Mouse (Mus musculus) CH12.LX (cell line): ENCODE results near the gene Ung. TPM values are rescaled to one million over a fixed set of nuclear protein-coding genes. Genes with fewer than 3 reads are reported as not detected.

Experiments
- DNase-seq: peaks from one replicate; pipeline ENCODE4 v3.0.0-alpha.2; 2013; ENCODE audit errors: extremely low read depth
- H3K27ac ChIP-seq: 2 replicates; pipeline ENCODE4 v1.5.1; 2012; ENCODE audit warnings: low read depth, mild to moderate bottlenecking, control low read depth, moderate library complexity; ENCODE audit not compliant: insufficient read depth
- H3K27me3 ChIP-seq: replicated peaks from 2 replicates; pipeline ENCODE3; 2012; ENCODE audit warnings: inconsistent platforms
- H3K36me3 ChIP-seq, 2 experiments: replicated peaks in 1 of 2; 2 replicates each; pipeline versions ENCODE3 to v1.6.1; 2012; ENCODE audit warnings: inconsistent platforms in 1 of 2, low read length in 1 of 2, mild to moderate bottlenecking in 1 of 2, mixed read lengths in 1 of 2, moderate library complexity in 1 of 2; ENCODE audit not compliant: control insufficient read depth in 1 of 2, insufficient read depth in 1 of 2
- H3K4me1 ChIP-seq, 2 experiments: 2 replicates each; pipeline ENCODE4 v1.6.1; 2012; ENCODE audit warnings: inconsistent platforms in 1 of 2, moderate library complexity in 1 of 2; ENCODE audit not compliant: insufficient read depth in 2 of 2, control insufficient read depth in 1 of 2
- H3K4me2 ChIP-seq: 2 replicates; pipeline ENCODE4 v1.6.1; 2012; ENCODE audit warnings: low read depth, mild to moderate bottlenecking, control low read depth; ENCODE audit not compliant: poor library complexity, insufficient read depth, severe bottlenecking
- H3K4me3 ChIP-seq, 3 experiments: fragments of 150-350 bp in 1 of 3; sonication (generic) in 1 of 3; replicated peaks in 1 of 3; 2 replicates each; pipeline versions ENCODE3 to v1.5.1; 2011 to 2012; ENCODE audit warnings: low read depth in 2 of 3, low read length in 2 of 3, mild to moderate bottlenecking in 2 of 3, moderate library complexity in 2 of 3, control low read depth in 1 of 3, improper control_type of control experiment in 1 of 3, inconsistent platforms in 1 of 3, mixed read lengths in 1 of 3; ENCODE audit not compliant: poor library complexity in 1 of 3
- H3K79me2 ChIP-seq: replicated peaks from 2 replicates; pipeline ENCODE4 v1.6.1; 2012; ENCODE audit warnings: mild to moderate bottlenecking, moderate library complexity; ENCODE audit not compliant: control insufficient read depth, poor library complexity, insufficient read depth, severe bottlenecking; ENCODE audit errors: extremely low read depth
- H3K9ac ChIP-seq: 2 replicates; pipeline ENCODE4 v1.6.1; 2012; ENCODE audit warnings: low read depth, mild to moderate bottlenecking, control low read depth, moderate library complexity; ENCODE audit not compliant: insufficient read depth
- H3K9me3 ChIP-seq: replicated peaks from 2 replicates; pipeline ENCODE3; 2012; ENCODE audit warnings: low read length, inconsistent platforms, mixed read lengths
- BHLHE40 ChIP-seq: IDR thresholded peaks from 2 replicates; pipeline ENCODE4 v1.6.1; 2011; ENCODE audit warnings: mild to moderate bottlenecking, low read depth, low read length, improper control_type of control experiment
- CHD2 ChIP-seq: IDR thresholded peaks from 2 replicates; pipeline ENCODE4 v1.6.1; 2011; ENCODE audit warnings: low read length, improper control_type of control experiment
- CTCF ChIP-seq, 2 experiments: IDR thresholded peaks in 1 of 2; conservative IDR thresholded peaks in 1 of 2; 2 replicates each; pipeline ENCODE4 v1.5.1; 2011 to 2012; ENCODE audit warnings: low read depth in 2 of 2, low read length in 2 of 2, improper control_type of control experiment in 1 of 2, inconsistent platforms in 1 of 2, mild to moderate bottlenecking in 1 of 2, moderate library complexity in 1 of 2
- E2F4 ChIP-seq: IDR thresholded peaks from 2 replicates; pipeline ENCODE4 v1.6.1; 2011; ENCODE audit warnings: low read depth, low read length, improper control_type of control experiment; ENCODE audit not compliant: insufficient replicate concordance
- ELF1 ChIP-seq: IDR thresholded peaks from 2 replicates; pipeline ENCODE4 v1.6.1; 2014; ENCODE audit warnings: low read depth, mild to moderate bottlenecking, inconsistent platforms, low read length, improper control_type of control experiment
- EP300 ChIP-seq: IDR thresholded peaks from 2 replicates; pipeline ENCODE4 v1.6.1; 2011; ENCODE audit warnings: low read length, improper control_type of control experiment
- ETS1 ChIP-seq: conservative IDR thresholded peaks from 2 replicates; pipeline ENCODE4 v1.6.1; 2012; ENCODE audit warnings: low read depth, mild to moderate bottlenecking, inconsistent platforms, low read length, improper control_type of control experiment, moderate library complexity
- GABPA ChIP-seq: IDR thresholded peaks from 2 replicates; pipeline ENCODE4 v1.6.1; 2012; ENCODE audit warnings: low read depth, low read length, improper control_type of control experiment, inconsistent platforms; ENCODE audit not compliant: insufficient replicate concordance
- HCFC1 ChIP-seq: IDR thresholded peaks from 2 replicates; pipeline ENCODE4 v1.6.1; 2012; ENCODE audit warnings: low read depth, mild to moderate bottlenecking, inconsistent platforms, low read length, improper control_type of control experiment
- IRF4 ChIP-seq: IDR thresholded peaks from 2 replicates; pipeline ENCODE4 v1.6.1; 2014; ENCODE audit warnings: low read depth, mild to moderate bottlenecking, inconsistent platforms, low read length, improper control_type of control experiment
- JUND ChIP-seq: conservative IDR thresholded peaks from 2 replicates; pipeline ENCODE4 v1.6.1; 2011; ENCODE audit warnings: low read depth, low read length, improper control_type of control experiment
- MAX ChIP-seq: IDR thresholded peaks from 2 replicates; pipeline ENCODE4 v1.6.1; 2011; ENCODE audit warnings: low read length, improper control_type of control experiment
- MAZ ChIP-seq: IDR thresholded peaks from 2 replicates; pipeline ENCODE4 v1.6.1; 2012; ENCODE audit warnings: low read depth, mild to moderate bottlenecking, inconsistent platforms, low read length, improper control_type of control experiment, moderate library complexity
- MEF2A ChIP-seq: IDR thresholded peaks from 2 replicates; pipeline ENCODE4 v1.6.1; 2014; ENCODE audit warnings: low read depth, mild to moderate bottlenecking, inconsistent platforms, low read length, improper control_type of control experiment, borderline replicate concordance
- MYC ChIP-seq: IDR thresholded peaks from 2 replicates; pipeline ENCODE4 v1.6.1; 2011; ENCODE audit warnings: low read depth, mild to moderate bottlenecking, improper control_type of control experiment, low read length
- NELFE ChIP-seq: IDR thresholded peaks from 2 replicates; pipeline ENCODE4 v1.6.1; 2011; ENCODE audit warnings: low read depth, low read length, improper control_type of control experiment
- PAX5 ChIP-seq: IDR thresholded peaks from 2 replicates; pipeline ENCODE4 v1.6.1; 2012; ENCODE audit warnings: low read length, inconsistent platforms, mixed read lengths
- RAD21 ChIP-seq: IDR thresholded peaks from 2 replicates; pipeline ENCODE4 v1.6.1; 2011; ENCODE audit warnings: low read depth, mild to moderate bottlenecking, low read length, improper control_type of control experiment, moderate library complexity
- SMC3 ChIP-seq: IDR thresholded peaks from 2 replicates; pipeline ENCODE4 v1.6.1; 2011; ENCODE audit warnings: low read depth, low read length, improper control_type of control experiment
- TCF12 ChIP-seq: IDR thresholded peaks from 2 replicates; pipeline ENCODE4 v1.6.1; 2014; ENCODE audit warnings: low read depth, mild to moderate bottlenecking, inconsistent platforms, low read length, improper control_type of control experiment
- UBTF ChIP-seq: IDR thresholded peaks from 2 replicates; pipeline ENCODE4 v1.6.1; 2012; ENCODE audit warnings: low read depth, mild to moderate bottlenecking, inconsistent platforms, low read length, improper control_type of control experiment, moderate library complexity
- USF1 ChIP-seq: IDR thresholded peaks from 2 replicates; pipeline ENCODE4 v1.6.1; 2014; ENCODE audit warnings: low read depth, mild to moderate bottlenecking, inconsistent platforms, low read length, improper control_type of control experiment
- ZKSCAN1 ChIP-seq: IDR thresholded peaks from 2 replicates; pipeline ENCODE4 v1.6.1; 2012; ENCODE audit warnings: low read depth, inconsistent platforms, low read length, improper control_type of control experiment, borderline replicate concordance
- ZMIZ1 ChIP-seq: IDR thresholded peaks from 2 replicates; pipeline ENCODE4 v1.6.1; 2012; ENCODE audit warnings: low read depth, mild to moderate bottlenecking, inconsistent platforms, low read length, improper control_type of control experiment
- dilution Hi-C: fragments of 300-500 bp; cut with MboI; formaldehyde crosslinking; loops from 2 replicates; pipeline ENCODE4 v1.14.3; 2020; ENCODE audit warnings: low sequenced_read_pairs; ENCODE audit not compliant: extremely low pct_unique_long_range_greater_than_20kb, extremely low pct_ligation_motif_present
- in situ Hi-C: fragments of 300-500 bp; cut with MboI; formaldehyde crosslinking; loops from 3 replicates; pipeline ENCODE4 v1.14.3; 2019; ENCODE audit warnings: low sequenced_read_pairs, low pct_ligation_motif_present, low pct_unique_long_range_greater_than_20kb, mixed read lengths
- polyA plus RNA-seq: library from polyadenylated mRNA; unstranded; fragments of >175 nt; gene quantifications from 2 replicates; pipeline ENCODE4 v1.2.1, GENCODE M21; 2012; ENCODE audit warnings: low read depth; ENCODE audit not compliant: insufficient read length
- total RNA-seq, 2 experiments: library from RNA; depleted of rRNA; stranded (reverse); fragments of 300-350 nt in 1 of 2; fragments of >200 nt in 1 of 2; gene quantifications; 2 replicates each; pipeline ENCODE4 v1.2.3; 2012 to 2014

Ung gene
- total and polyA plus RNA-seq, 3 experiments, result 39.1 to 91.9 (median 51.9) TPM

GRCm38 (mm10) chr5:114106391-114106935 is 23.7 kb upstream of the Ung start:
- TF ChIP-seq IRF4 (no peak), ZKSCAN1 (no peak), GABPA (no peak), ZMIZ1 (no peak), PAX5 (no peak), MYC (no peak), CHD2 (no peak), USF1 (no peak), BHLHE40 (no peak), JUND (no peak), MAX (no peak), HCFC1 (no peak), CTCF (conservative IDR thresholded peaks at IDR 0.05 in 1 of 2, IDR thresholded peaks at IDR 0.05 in 1 of 2; ENCODE audit: low read depth in 2 of 2, low read length in 2 of 2) (no peak), ETS1 (no peak), UBTF (no peak), ELF1 (no peak), SMC3 (no peak), NELFE (no peak)
- no peak overlapping the region for H3K4me2 ChIP-seq
- H3K4me3 ChIP-seq, result no peak overlapping the region
- in situ Hi-C loops (loop anchor here (5.0 kb wide), 1 partner anchor 34 kb away; no protein-coding TSS in a partner anchor), dilution Hi-C loops (no loop called here)
- H3K27me3 ChIP-seq, result no peaks in the 10 kb centered on the region
- H3K27ac ChIP-seq, result no peak overlapping the region
- 0 out of 2 replicates have a peak, but pooled peaks cover 3% of the 10 kb centered on the region for H3K79me2 ChIP-seq
- H3K9ac ChIP-seq, result no peak overlapping the region
- no peak for DNase-seq
- peaks cover 17% of the 10 kb centered on the region for H3K9me3 ChIP-seq
- peaks cover 69 to 92% of the 10 kb centered on the region in 2 experiments for H3K36me3 ChIP-seq
- peaks cover 0 to 9% of the 10 kb centered on the region in 2 experiments; a peak in 2 of 4 replicates for H3K4me1 ChIP-seq

- no peaks in the 10 kb centered on the region for H3K27me3 ChIP-seq
- peaks cover 14% of the 10 kb centered on the region for H3K9me3 ChIP-seq
- no peak overlapping the region for H3K4me3 ChIP-seq
- no peak for TF ChIP-seq NELFE
- TF ChIP-seq CTCF (conservative IDR thresholded peaks at IDR 0.05 in 1 of 2, IDR thresholded peaks at IDR 0.05 in 1 of 2; ENCODE audit: low read depth in 2 of 2, low read length in 2 of 2), result peak; percentile 53 to 67
- TF ChIP-seq IRF4, result no peak
- no peak for TF ChIP-seq TCF12
- no peak for TF ChIP-seq JUND
- TF ChIP-seq EP300, result no peak
- peak; percentile 64 for TF ChIP-seq SMC3
- no peak for TF ChIP-seq ETS1
- TF ChIP-seq MAX, result 0 out of 2 replicates have a peak, but pooled peaks have one; percentile 18
- no peak for TF ChIP-seq MEF2A
- TF ChIP-seq E2F4, result no peak
- no peak for TF ChIP-seq ZKSCAN1
- TF ChIP-seq MYC, result peak; percentile 66
- TF ChIP-seq PAX5, result no peak
- no peak for TF ChIP-seq MAZ
- peak; percentile 53 for TF ChIP-seq RAD21
- TF ChIP-seq HCFC1, result no peak
- no peak overlapping the region for H3K27ac ChIP-seq
- no peak for DNase-seq
- H3K9ac ChIP-seq, result no peak overlapping the region
- dilution Hi-C loops, result no loop called here
- peaks cover 10 to 38% of the 10 kb centered on the region in 2 experiments for H3K4me1 ChIP-seq
- in situ Hi-C loops, result no loop called here
- H3K4me2 ChIP-seq, result no peak overlapping the region
- H3K36me3 ChIP-seq, result peaks cover 74 to 91% of the 10 kb centered on the region in 2 experiments
- H3K79me2 ChIP-seq, result no peaks in the 10 kb centered on the region
These were observed 16.9 kb upstream of the Ung start for GRCm38 (mm10) chr5:114113334-114113733.
